Mouse (Mus musculus): ENCODE measurements around the gene Slc46a3. TPM values are rescaled to one million over a fixed set of nuclear protein-coding genes. Genes with fewer than 3 reads are reported as not detected.
A peak's percentile ranks its signal among the peaks of the same experiment; 100 is the strongest.

Gene Slc46a3
- polyA plus RNA-seq (2015; fragmentation: Nextera tagmentation; extraction: Ambion mirVana) = 7.3 and 9.0 TPM in 2 replicates

GRCm38 (mm10) chr5:147894455-147895076, at the start of gene Slc46a3:
Gene Slc46a3, minus strand, starts transcription at chr5:147894815.
- WGBS = under 1% methylated on average over 47 of the region's 47 CpGs
- Histone ChIP-seq H3K27me3 (ENCODE audit: control insufficient read depth, insufficient read depth, low read length) (no peaks in the 10 kb centered on the region), H3K27ac (ENCODE audit: low read length) (no peak within 1 kb of the TSS), H3K4me2 (ENCODE audit: low read depth, low read length) (peak within 1 kb of the TSS; percentile 72), H3K4me3 (replicated peaks; ENCODE audit: low read length) (peak within 1 kb of the TSS; percentile 60), H3K4me1 (ENCODE audit: control insufficient read depth, insufficient read depth, low read length) (peaks cover 10% of the 10 kb centered on the region), H3K36me3 (ENCODE audit: control insufficient read depth, insufficient read depth, low read length) (no peaks in the 10 kb centered on the region), H3K9ac (ENCODE audit: low read length) (peak within 1 kb of the TSS; percentile 63), H3K9me3 (replicated peaks; ENCODE audit: control insufficient read depth, low read length) (no peaks in the 10 kb centered on the region)
- ATAC-seq (ENCODE audit: insufficient read depth, low FRiP score) = peak; percentile 96

GRCm38 (mm10) chr5:147939226-147939625, 44.6 kb upstream of the Slc46a3 start:
- no peaks in the 10 kb centered on the region for H3K9me3 ChIP-seq (replicated peaks; ENCODE audit: control insufficient read depth, low read length)
- no peak overlapping the region for H3K9ac ChIP-seq (ENCODE audit: low read length)
- 66% methylated on average over 5 of the region's 5 CpGs for WGBS
- H3K36me3 ChIP-seq (ENCODE audit: control insufficient read depth, insufficient read depth, low read length) = no peaks in the 10 kb centered on the region
- H3K27ac ChIP-seq (ENCODE audit: low read length) = no peak overlapping the region
- ATAC-seq (ENCODE audit: insufficient read depth, low FRiP score) = no peak
- no peak overlapping the region for H3K4me2 ChIP-seq (ENCODE audit: low read depth, low read length)
- H3K27me3 ChIP-seq (ENCODE audit: control insufficient read depth, insufficient read depth, low read length) = no peaks in the 10 kb centered on the region
- no peaks in the 10 kb centered on the region for H3K4me1 ChIP-seq (ENCODE audit: control insufficient read depth, insufficient read depth, low read length)
- no peak overlapping the region for H3K4me3 ChIP-seq (replicated peaks; ENCODE audit: low read length)

GRCm38 (mm10) chr5:147935096-147935495, 40.5 kb upstream of the Slc46a3 start:
- Histone ChIP-seq H3K27ac (ENCODE audit: low read length) (no peak overlapping the region), H3K36me3 (ENCODE audit: control insufficient read depth, insufficient read depth, low read length) (no peaks in the 10 kb centered on the region), H3K4me2 (ENCODE audit: low read depth, low read length) (no peak overlapping the region), H3K27me3 (ENCODE audit: control insufficient read depth, insufficient read depth, low read length) (no peaks in the 10 kb centered on the region), H3K9me3 (replicated peaks; ENCODE audit: control insufficient read depth, low read length) (no peaks in the 10 kb centered on the region), H3K9ac (ENCODE audit: low read length) (no peak overlapping the region), H3K4me3 (replicated peaks; ENCODE audit: low read length) (no peak overlapping the region), H3K4me1 (ENCODE audit: control insufficient read depth, insufficient read depth, low read length) (no peaks in the 10 kb centered on the region)
- ATAC-seq (ENCODE audit: insufficient read depth, low FRiP score) = no peak
- 83% methylated on average over 13 of the region's 13 CpGs for WGBS

- no peaks in the 10 kb centered on the region for H3K4me1 ChIP-seq (ENCODE audit: control insufficient read depth, insufficient read depth, low read length)
- 78% methylated on average over 7 of the region's 7 CpGs for WGBS
- no peak overlapping the region for H3K9ac ChIP-seq (ENCODE audit: low read length)
- H3K9me3 ChIP-seq (replicated peaks; ENCODE audit: control insufficient read depth, low read length) = no peaks in the 10 kb centered on the region
- H3K4me2 ChIP-seq (ENCODE audit: low read depth, low read length) = no peak overlapping the region
- H3K27me3 ChIP-seq (ENCODE audit: control insufficient read depth, insufficient read depth, low read length) = no peaks in the 10 kb centered on the region
- no peak for ATAC-seq (ENCODE audit: insufficient read depth, low FRiP score)
- H3K4me3 ChIP-seq (replicated peaks; ENCODE audit: low read length) = no peak overlapping the region
- H3K36me3 ChIP-seq (ENCODE audit: control insufficient read depth, insufficient read depth, low read length) = no peaks in the 10 kb centered on the region
- no peak overlapping the region for H3K27ac ChIP-seq (ENCODE audit: low read length)
Measured at GRCm38 (mm10) chr5:147928668-147929497, 34.3 kb upstream of the Slc46a3 start.

GRCm38 (mm10) chr5:147925935-147926604, 31.5 kb upstream of the Slc46a3 start:
- Histone ChIP-seq H3K9me3 (replicated peaks; ENCODE audit: control insufficient read depth, low read length) (no peaks in the 10 kb centered on the region), H3K4me1 (ENCODE audit: control insufficient read depth, insufficient read depth, low read length) (no peaks in the 10 kb centered on the region), H3K4me2 (ENCODE audit: low read depth, low read length) (no peak overlapping the region), H3K27ac (ENCODE audit: low read length) (no peak overlapping the region), H3K9ac (ENCODE audit: low read length) (no peak overlapping the region), H3K4me3 (replicated peaks; ENCODE audit: low read length) (no peak overlapping the region), H3K36me3 (ENCODE audit: control insufficient read depth, insufficient read depth, low read length) (no peaks in the 10 kb centered on the region), H3K27me3 (ENCODE audit: control insufficient read depth, insufficient read depth, low read length) (no peaks in the 10 kb centered on the region)
- no peak for ATAC-seq (ENCODE audit: insufficient read depth, low FRiP score)
- 67% methylated on average over 15 of the region's 15 CpGs for WGBS

GRCm38 (mm10) chr5:147924621-147925020, 30.0 kb upstream of the Slc46a3 start:
- Histone ChIP-seq H3K9me3 (replicated peaks; ENCODE audit: control insufficient read depth, low read length) (no peaks in the 10 kb centered on the region), H3K9ac (ENCODE audit: low read length) (no peak overlapping the region), H3K27ac (ENCODE audit: low read length) (no peak overlapping the region), H3K4me1 (ENCODE audit: control insufficient read depth, insufficient read depth, low read length) (no peaks in the 10 kb centered on the region), H3K36me3 (ENCODE audit: control insufficient read depth, insufficient read depth, low read length) (no peaks in the 10 kb centered on the region), H3K4me2 (ENCODE audit: low read depth, low read length) (no peak overlapping the region), H3K4me3 (replicated peaks; ENCODE audit: low read length) (no peak overlapping the region), H3K27me3 (ENCODE audit: control insufficient read depth, insufficient read depth, low read length) (no peaks in the 10 kb centered on the region)
- no peak for ATAC-seq (ENCODE audit: insufficient read depth, low FRiP score)
- WGBS = 63% methylated on average over 5 of the region's 5 CpGs

- ATAC-seq (ENCODE audit: insufficient read depth, low FRiP score) = no peak
- Histone ChIP-seq H3K27ac (ENCODE audit: low read length) (no peak overlapping the region; the same call in 1 of the 2 replicates), H3K27me3 (ENCODE audit: control insufficient read depth, insufficient read depth, low read length) (no peaks in the 10 kb centered on the region), H3K9me3 (replicated peaks; ENCODE audit: control insufficient read depth, low read length) (no peaks in the 10 kb centered on the region), H3K4me3 (replicated peaks; ENCODE audit: low read length) (no peak overlapping the region), H3K4me1 (ENCODE audit: control insufficient read depth, insufficient read depth, low read length) (no peaks in the 10 kb centered on the region; the same call in 1 of the 2 replicates), H3K9ac (ENCODE audit: low read length) (no peak overlapping the region), H3K36me3 (ENCODE audit: control insufficient read depth, insufficient read depth, low read length) (no peaks in the 10 kb centered on the region), H3K4me2 (ENCODE audit: low read depth, low read length) (no peak overlapping the region)
- WGBS = 65% methylated on average over 17 of the region's 17 CpGs
Measured at GRCm38 (mm10) chr5:147918044-147918846, 23.6 kb upstream of the Slc46a3 start.

- Histone ChIP-seq H3K9me3 (replicated peaks; ENCODE audit: control insufficient read depth, low read length) (no peaks in the 10 kb centered on the region), H3K36me3 (ENCODE audit: control insufficient read depth, insufficient read depth, low read length) (no peaks in the 10 kb centered on the region), H3K4me2 (ENCODE audit: low read depth, low read length) (no peak overlapping the region), H3K4me3 (replicated peaks; ENCODE audit: low read length) (no peak overlapping the region), H3K27ac (ENCODE audit: low read length) (no peak overlapping the region), H3K27me3 (ENCODE audit: control insufficient read depth, insufficient read depth, low read length) (no peaks in the 10 kb centered on the region), H3K9ac (ENCODE audit: low read length) (no peak overlapping the region), H3K4me1 (ENCODE audit: control insufficient read depth, insufficient read depth, low read length) (no peaks in the 10 kb centered on the region; the same call in 1 of the 2 replicates)
- ATAC-seq (ENCODE audit: insufficient read depth, low FRiP score) = no peak
- 81% methylated on average over 9 of the region's 9 CpGs for whole genome bisulfite sequencing
Measured at GRCm38 (mm10) chr5:147916171-147916570, 21.6 kb upstream of the Slc46a3 start.

Measured in stomach, embryonic 16.5 days (tissue).